Mouse (Mus musculus) ES-Bruce4 (cell line): ENCODE data around the gene Mamdc2. TPM values are rescaled to one million over a fixed set of nuclear protein-coding genes. Genes with fewer than 3 reads are reported as not detected.

Experiments
- H3K27ac ChIP-seq: 2 replicates; pipeline ENCODE4 v1.5.1; 2012; ENCODE audit warnings: low read length, inconsistent platforms; ENCODE audit not compliant: insufficient read depth
- H3K27me3 ChIP-seq: 2 replicates; pipeline ENCODE4 v1.6.1; 2012; ENCODE audit warnings: mild to moderate bottlenecking, low read length, inconsistent platforms; ENCODE audit not compliant: control insufficient read depth, poor library complexity, insufficient read depth, severe bottlenecking
- H3K36me3 ChIP-seq: 2 replicates; pipeline ENCODE4 v1.6.1; 2012; ENCODE audit warnings: inconsistent platforms, mild to moderate bottlenecking, low read length, moderate library complexity; ENCODE audit not compliant: control insufficient read depth, poor library complexity, insufficient read depth, severe bottlenecking
- H3K4me1 ChIP-seq: one replicate; pipeline ENCODE4 v1.8.1; 2011; ENCODE audit warnings: low read length; ENCODE audit not compliant: control insufficient read depth, insufficient read depth
- H3K4me3 ChIP-seq: 2 replicates; pipeline ENCODE4 v1.5.1; 2011; ENCODE audit warnings: low read depth, mild to moderate bottlenecking, low read length
- H3K9ac ChIP-seq: 2 replicates; pipeline ENCODE4 v1.6.1; 2012; ENCODE audit warnings: low read depth, mild to moderate bottlenecking, inconsistent platforms; ENCODE audit not compliant: poor library complexity, severe bottlenecking
- H3K9me3 ChIP-seq: replicated peaks from 2 replicates; pipeline ENCODE4 v1.6.1; 2012; ENCODE audit warnings: mild to moderate bottlenecking, low read length, inconsistent platforms; ENCODE audit not compliant: control insufficient read depth, poor library complexity, insufficient read depth, severe bottlenecking
- CTCF ChIP-seq: IDR thresholded peaks from one replicate; pipeline ENCODE4 v1.8.1; 2011; ENCODE audit warnings: low read depth, low read length
- EP300 ChIP-seq: IDR thresholded peaks from 2 replicates; pipeline ENCODE4 v1.6.1; 2011; ENCODE audit warnings: low read depth, low read length; ENCODE audit not compliant: insufficient read depth
- POLR2A ChIP-seq: IDR thresholded peaks from one replicate; pipeline ENCODE4 v1.8.1; 2011; ENCODE audit warnings: low read length; ENCODE audit not compliant: insufficient read depth
- polyA plus RNA-seq: library from polyadenylated mRNA; stranded (reverse); fragments of >200 nt; gene quantifications from 2 replicates; pipeline ENCODE4 v1.2.4, GENCODE M21; 2011; ENCODE audit warnings: low read depth; ENCODE audit not compliant: missing spikeins, insufficient read depth, insufficient read length

The Mamdc2 gene
- polyA plus RNA-seq, 1 experiment = 0.25 TPM

DNA sequence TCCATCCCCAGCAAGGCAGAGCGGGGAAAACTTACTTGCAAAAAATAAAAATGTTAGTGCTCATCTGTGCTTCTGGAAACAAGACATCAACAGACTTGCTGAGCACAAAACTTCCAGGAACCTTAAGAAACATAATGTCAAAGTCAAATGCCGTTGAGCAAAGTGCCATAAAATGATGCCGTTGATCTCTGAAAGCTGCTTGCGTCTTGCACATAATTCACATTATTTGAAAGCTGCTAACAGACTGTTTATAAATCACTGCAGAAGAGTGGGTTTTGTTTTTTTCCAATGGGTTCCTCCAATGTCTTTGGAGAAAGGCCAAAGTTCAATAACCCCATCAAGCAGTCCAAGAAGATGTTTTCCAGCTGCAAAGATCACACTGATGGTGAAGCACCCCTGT, 37.9 kb downstream of the Mamdc2 start:
- Histone ChIP-seq H3K9me3 (no peaks in the 10 kb centered on the region), H3K9ac (no peak overlapping the region), H3K36me3 (no peaks in the 10 kb centered on the region), H3K27ac (no peak overlapping the region), H3K4me3 (no peak overlapping the region), H3K27me3 (no peaks in the 10 kb centered on the region), H3K4me1 (no peaks in the 10 kb centered on the region)
- TF ChIP-seq POLR2A (no peak), CTCF (no peak), EP300 (no peak)

- Histone ChIP-seq H3K4me3 (no peak overlapping the region), H3K36me3 (no peaks in the 10 kb centered on the region), H3K9ac (no peak overlapping the region), H3K27ac (no peak overlapping the region), H3K27me3 (no peaks in the 10 kb centered on the region), H3K9me3 (peaks cover 11% of the 10 kb centered on the region), H3K4me1 (no peaks in the 10 kb centered on the region)
- TF ChIP-seq CTCF (no peak), EP300 (no peak), POLR2A (no peak)
These were observed 46.6 kb downstream of the Mamdc2 start for GRCm38 (mm10) chr19:23401469-23402135.

DNA sequence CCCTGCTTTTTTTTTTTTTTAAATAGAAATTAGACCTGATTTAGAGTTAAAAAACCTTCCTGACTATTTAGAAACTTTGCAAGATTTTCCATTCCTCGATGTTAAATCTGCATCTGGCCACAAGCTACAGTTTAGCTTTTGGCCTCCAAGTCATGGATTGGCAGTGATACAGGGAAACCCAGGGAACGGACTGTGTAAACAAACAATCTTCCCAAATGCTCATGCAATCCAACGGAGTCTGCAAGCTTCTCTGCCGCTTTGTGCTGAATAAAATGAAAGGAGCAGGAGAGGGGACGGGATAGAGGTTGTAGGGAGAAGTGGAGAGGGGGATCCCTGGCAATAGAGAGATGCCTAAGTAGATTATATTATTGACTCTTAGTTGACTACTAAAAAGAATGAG, 47.8 kb downstream of the Mamdc2 start:
- H3K4me3 ChIP-seq = no peak overlapping the region
- no peaks in the 10 kb centered on the region for H3K4me1 ChIP-seq
- TF ChIP-seq EP300 (no peak), CTCF (no peak), POLR2A (no peak)
- H3K36me3 ChIP-seq = no peaks in the 10 kb centered on the region
- H3K9ac ChIP-seq = no peak overlapping the region
- no peaks in the 10 kb centered on the region for H3K27me3 ChIP-seq
- H3K9me3 ChIP-seq = peaks cover 11% of the 10 kb centered on the region
- no peak overlapping the region for H3K27ac ChIP-seq

DNA sequence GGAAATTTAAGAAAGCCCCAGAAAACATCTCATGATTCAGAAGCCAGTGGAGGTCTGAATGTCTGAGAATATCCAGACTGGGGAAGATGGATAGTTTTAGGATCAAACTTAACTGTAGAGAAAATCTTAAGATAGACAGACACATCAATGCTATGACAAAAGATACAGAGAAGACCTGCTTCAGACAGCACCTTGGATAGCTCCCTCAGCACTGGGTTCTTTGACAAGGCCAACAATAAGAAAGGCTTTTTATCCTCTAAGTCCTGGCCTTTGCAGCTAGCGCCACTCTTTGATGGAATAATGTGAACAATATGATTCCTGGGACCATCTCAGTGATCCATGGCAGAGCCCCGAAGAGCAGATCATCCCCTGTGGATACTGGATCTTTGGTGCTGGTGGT, 52.3 kb downstream of the Mamdc2 start:
- no peaks in the 10 kb centered on the region for H3K9me3 ChIP-seq
- TF ChIP-seq CTCF (no peak), EP300 (no peak), POLR2A (no peak)
- no peak overlapping the region for H3K4me3 ChIP-seq
- no peaks in the 10 kb centered on the region for H3K4me1 ChIP-seq
- no peaks in the 10 kb centered on the region for H3K27me3 ChIP-seq
- no peaks in the 10 kb centered on the region for H3K36me3 ChIP-seq
- no peak overlapping the region for H3K9ac ChIP-seq
- H3K27ac ChIP-seq = no peak overlapping the region

DNA sequence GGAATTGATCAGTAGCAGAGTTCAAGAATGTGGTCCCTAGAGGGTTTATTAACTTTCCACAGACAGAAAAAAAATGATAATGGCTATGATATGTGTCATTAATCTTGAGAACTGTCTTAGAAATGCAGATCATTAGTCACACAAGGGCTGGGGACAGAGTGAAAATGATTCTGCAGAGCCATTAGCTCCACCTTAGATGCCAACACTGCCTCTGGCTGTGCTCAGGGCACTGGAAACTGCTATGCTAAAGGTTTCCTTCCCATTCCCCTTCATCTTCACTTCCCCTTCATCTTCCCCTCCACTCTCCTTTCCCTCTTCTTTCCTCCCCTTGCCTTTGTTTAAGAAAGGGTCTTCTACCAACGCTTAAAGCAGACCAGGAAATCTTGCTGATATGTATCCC, 53.6 kb downstream of the Mamdc2 start:
- no peaks in the 10 kb centered on the region for H3K4me1 ChIP-seq
- no peaks in the 10 kb centered on the region for H3K9me3 ChIP-seq
- H3K9ac ChIP-seq = no peak overlapping the region
- no peak for TF ChIP-seq POLR2A
- no peak for TF ChIP-seq EP300
- TF ChIP-seq CTCF = no peak
- H3K27ac ChIP-seq = no peak overlapping the region
- H3K27me3 ChIP-seq = no peaks in the 10 kb centered on the region
- no peaks in the 10 kb centered on the region for H3K36me3 ChIP-seq
- no peak overlapping the region for H3K4me3 ChIP-seq

- H3K4me1 ChIP-seq = peaks cover 2% of the 10 kb centered on the region
- H3K4me3 ChIP-seq = no peak overlapping the region
- no peaks in the 10 kb centered on the region for H3K36me3 ChIP-seq
- TF ChIP-seq POLR2A = no peak
- no peak for TF ChIP-seq CTCF
- TF ChIP-seq EP300 = no peak
- H3K9ac ChIP-seq = no peak overlapping the region
- H3K27me3 ChIP-seq = no peaks in the 10 kb centered on the region
- no peak overlapping the region for H3K27ac ChIP-seq
- no peaks in the 10 kb centered on the region for H3K9me3 ChIP-seq
These were observed 59.4 kb downstream of the Mamdc2 start for GRCm38 (mm10) chr19:23388862-23389272.
